Mouse (Mus musculus): ENCODE data around the gene Crebbp. TPM values are rescaled to one million over a fixed set of nuclear protein-coding genes. Genes with fewer than 3 reads are reported as not detected.
"Not testable (repeated sequence)": the region's sequence is repeated elsewhere in the genome, so short reads cannot be mapped to it uniquely, and the experiment has no call there.

The Crebbp gene
- total RNA-seq, 1 experiment from 2014 or later, result 66.2 TPM

- DNase-seq, result no peak
These were observed 60.7 kb downstream of the Crebbp start for GRCm38 (mm10) chr16:4153121-4153520.

DNA sequence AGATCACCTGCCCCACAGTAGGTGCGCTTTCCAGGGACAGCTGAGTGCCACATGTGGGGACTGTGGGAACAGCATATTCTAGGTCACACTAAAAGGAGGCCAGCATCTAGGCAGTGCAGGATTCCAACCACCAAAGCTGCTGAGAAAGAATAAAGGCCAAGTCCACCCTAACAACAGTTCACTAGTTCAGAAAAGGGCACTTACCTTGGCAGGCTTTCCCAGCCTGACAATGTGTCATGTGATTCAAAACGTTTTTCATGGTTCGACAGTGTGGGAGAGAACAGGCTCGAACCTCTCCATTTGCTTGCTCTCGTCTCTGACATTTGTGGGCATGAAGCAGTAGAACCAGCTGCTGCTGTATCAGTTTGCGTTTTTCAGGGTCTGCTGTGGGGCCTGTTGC is 75.3 kb downstream of the Crebbp start:
- no peak for DNase-seq

- no peak for DNase-seq
These were observed 80.0 kb downstream of the Crebbp start for GRCm38 (mm10) chr16:4133754-4134153.

GRCm38 (mm10) chr16:4128894-4129293 is 84.9 kb downstream of the Crebbp start:
- DNase-seq, result no peak

DNA sequence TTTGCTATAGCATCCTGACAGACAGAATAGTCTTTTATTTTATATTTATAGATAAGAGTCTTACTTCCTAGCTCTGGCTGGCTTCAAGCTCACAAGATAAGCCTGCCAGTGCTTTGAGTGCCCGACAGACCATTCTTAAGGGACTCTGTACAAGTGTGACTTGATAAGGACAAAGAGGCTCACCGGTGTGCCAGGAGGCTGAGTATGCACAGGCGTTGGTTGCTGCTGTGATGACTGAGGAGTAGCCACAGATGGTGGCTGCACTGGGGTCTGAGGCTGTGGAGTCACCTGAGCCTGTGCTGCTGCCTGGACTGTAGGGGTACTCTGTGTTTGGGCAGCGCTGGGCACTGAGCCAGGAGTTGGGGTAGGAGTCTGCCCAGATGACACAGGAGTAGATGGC is 96.7 kb downstream of the Crebbp start:
- no peak for DNase-seq

DNA sequence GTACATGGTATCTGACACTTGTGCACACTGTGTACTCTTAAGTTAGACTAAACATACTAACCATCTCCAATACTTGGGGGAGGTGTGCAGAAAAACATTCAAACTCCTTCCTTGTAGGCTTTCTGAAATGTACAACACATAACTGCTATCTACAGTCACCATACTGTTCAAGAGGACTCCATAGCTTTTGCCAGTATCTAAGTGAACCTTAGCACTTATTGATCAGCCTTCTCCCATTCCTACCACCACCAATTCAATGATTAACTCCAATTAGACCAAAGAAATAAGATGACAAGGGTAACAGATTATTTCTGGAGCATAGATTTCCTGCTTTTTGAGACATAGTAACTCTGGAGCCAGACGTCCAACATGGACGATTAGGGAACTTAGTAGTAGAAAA is 113.4 kb downstream of the Crebbp start:
- DNase-seq, result no peak

- DNase-seq, result no peak
These were observed 116.3 kb downstream of the Crebbp start for GRCm38 (mm10) chr16:4097521-4097920.

GRCm38 (mm10) chr16:4096898-4097297 is 116.9 kb downstream of the Crebbp start:
- DNase-seq, result no peak

DNA sequence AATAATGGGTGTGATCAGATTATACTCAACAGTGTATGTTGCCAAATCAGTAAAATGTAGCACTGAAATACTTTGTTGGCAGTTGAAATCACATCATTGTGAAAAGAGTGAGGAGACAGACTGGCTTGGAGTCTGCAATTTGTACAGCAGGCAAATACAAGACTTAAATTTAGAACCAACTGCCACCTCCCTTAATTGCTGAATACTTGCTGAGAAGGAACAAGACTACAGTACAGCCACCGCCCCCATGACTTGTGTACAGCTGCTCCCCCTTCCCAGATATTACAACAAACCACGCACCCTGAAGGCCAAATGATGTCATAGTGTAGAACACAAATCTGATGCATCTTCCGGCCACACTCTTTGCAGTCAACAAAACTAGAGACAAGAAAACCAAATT is 117.7 kb downstream of the Crebbp start:
- no peak for DNase-seq

GRCm38 (mm10) chr16:4087214-4087913 is 126.4 kb downstream of the Crebbp start:
- no peak for DNase-seq

DNA sequence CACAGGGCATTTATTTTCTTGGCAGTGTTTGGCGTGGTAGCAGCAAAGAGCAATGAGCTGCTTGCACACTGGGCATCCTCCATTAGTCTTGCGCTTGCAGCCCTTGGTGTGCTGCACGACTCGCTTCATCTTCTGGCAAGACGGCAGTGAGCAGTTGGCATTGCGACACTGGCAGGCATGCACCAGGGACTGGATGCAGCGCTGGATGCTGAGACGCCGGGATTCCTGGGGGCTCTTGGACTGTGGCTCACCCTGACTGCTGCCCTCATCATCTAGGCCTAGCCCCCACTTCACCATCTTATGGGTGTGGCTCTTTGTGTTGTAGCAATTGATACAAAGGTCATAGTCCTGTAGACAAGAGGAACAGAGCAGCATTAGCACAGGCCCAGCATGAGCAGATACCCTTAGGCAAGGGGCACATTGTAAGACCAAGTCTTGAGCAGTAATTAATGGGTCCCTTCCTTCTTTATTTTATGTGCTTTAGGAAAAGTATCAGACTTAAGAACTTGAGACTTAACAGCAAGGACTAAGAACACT is 127.9 kb downstream of the Crebbp start:
- no peak for DNase-seq

DNA sequence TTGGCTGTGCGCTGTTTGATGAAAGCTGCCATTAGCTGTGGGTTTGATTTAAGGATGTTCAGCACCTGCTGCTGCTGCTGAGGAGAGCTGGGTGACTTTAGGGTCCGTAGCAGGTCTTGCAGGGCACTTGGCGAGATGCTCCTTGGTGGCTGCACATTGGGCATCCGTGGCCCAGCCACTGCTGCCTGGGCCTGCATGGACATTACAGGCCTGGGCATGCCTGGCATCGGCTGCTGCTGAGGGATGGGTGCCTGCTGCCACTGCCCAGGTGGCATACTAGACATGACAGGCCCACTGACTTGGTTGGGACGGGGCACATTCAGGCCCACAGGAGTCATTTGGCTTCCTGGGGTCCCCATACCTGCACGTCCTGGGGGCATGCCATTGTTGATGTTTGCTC is 128.7 kb downstream of the Crebbp start:
- no peak for DNase-seq

- DNase-seq, result not testable (repeated sequence)
These were observed 133.4 kb downstream of the Crebbp start for GRCm38 (mm10) chr16:4080419-4080818.

GRCm38 (mm10) chr16:4079656-4080055 is 134.1 kb downstream of the Crebbp start:
- DNase-seq, result no peak

DNA sequence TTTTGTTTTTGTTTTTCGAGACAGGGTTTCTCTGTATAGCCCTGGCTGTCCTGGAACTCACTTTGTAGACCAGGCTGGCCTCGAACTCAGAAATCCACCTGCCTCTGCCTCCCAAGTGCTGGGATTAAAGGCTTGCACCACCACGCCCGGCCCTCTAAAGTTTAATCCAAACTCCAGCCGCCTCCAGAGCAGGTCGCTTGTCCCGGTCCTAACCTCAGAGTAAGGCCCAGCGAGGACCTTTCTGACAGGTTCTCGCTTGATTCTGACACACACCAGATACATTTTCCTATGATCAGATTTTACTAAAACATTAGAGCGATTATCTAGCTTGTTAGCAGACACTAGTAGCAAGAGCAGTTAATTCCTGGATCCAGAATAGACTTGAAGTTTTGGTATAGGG is 135.5 kb downstream of the Crebbp start:
- not testable (repeated sequence) for DNase-seq

DNA sequence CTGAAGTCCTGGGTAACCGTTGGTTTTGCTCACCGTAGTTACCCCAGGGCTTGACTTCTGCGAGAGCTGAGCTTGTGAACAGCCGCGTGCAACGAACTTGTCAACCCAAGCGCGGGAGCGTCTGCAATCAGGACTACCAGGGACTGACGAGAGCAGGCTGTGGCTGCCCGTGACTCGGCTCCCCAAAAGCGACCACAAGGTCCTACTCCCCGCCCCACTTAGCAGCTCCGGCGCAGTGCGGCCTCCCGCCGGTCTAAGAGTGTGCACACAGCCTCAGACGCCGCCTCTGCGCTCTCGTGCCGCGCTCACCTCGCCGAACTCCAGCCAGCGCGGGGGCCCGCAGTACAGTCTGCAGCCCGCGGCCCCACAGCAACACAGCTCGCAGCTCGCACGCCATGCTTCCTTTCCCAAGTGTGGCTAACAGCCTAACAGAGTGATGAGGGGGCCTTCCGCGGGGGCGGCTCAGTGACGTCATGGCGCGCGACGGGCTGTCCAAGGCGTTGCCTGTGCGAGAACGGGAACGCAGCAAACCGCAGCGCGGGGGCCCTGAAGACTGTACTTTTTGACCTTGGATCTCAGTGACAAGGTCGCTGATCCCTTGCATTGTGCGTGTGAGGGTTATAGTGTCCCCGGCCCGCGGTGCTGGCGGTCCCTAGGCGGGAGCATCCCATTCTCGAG is 136.3 kb downstream of the Crebbp start, which contains the start of gene Trap1:
Gene Trap1 (minus strand): TSS at position 444 of the 678 bp plus-strand sequence.
- peak; percentile 96 for DNase-seq

DNA sequence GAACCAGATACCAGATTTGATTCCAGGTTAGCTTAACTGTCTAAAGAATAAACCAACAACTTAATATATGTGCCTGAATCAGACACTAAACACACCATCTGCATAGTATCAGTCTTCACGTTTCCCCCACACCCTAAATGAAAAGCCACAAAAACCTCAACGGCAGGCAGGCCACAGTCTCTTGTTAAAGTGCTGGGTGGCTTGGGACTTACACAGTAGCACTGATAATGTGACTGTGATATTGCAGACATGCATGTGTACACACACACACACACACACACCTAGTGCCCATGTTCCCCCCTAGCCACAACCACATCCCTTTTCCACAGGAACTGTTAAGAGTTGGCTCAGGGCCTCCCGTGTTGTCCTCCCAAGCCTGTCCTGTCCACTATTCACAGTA is 139.0 kb downstream of the Crebbp start:
- no peak for DNase-seq

DNA sequence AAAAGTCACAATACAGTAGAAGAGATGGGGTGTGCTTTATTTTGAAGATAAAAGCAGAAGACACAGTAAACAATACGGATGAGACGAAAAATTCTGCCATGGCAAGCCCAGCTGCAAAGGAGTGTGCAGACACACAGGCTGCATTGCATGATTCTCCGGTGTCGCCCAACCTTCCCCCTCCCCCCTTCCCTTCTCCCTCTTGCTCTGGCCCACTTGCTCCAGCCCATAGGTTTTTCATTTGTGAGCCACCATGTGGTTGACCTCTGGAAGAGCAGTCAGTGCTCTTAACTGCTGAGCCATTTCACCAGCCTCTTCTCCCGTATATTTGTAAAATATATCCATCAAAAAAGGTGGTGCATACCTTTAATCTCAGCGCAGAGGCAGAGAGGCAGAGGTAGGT is 139.5 kb downstream of the Crebbp start:
- no peak for DNase-seq

DNA sequence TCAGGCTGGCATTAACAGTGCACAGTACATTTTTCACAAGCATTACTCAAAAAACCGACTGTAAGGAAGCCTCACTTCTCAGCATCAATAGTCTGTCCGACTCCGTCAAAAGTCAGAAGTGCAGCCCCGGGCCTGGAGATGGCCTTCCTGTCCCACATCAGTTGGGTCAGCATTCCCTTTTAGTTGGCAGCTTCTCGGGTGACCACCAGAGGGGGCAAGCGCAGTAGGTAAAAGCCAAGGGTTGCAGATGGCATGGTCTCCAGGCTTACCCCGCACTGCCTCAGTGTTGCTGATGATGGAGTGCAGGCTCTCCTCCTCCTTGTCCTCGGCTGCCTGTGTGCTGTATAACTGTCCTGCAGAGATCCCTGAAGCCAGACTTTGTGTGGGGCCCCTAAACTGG is 145.2 kb downstream of the Crebbp start:
- DNase-seq, result peak; percentile 56

DNA sequence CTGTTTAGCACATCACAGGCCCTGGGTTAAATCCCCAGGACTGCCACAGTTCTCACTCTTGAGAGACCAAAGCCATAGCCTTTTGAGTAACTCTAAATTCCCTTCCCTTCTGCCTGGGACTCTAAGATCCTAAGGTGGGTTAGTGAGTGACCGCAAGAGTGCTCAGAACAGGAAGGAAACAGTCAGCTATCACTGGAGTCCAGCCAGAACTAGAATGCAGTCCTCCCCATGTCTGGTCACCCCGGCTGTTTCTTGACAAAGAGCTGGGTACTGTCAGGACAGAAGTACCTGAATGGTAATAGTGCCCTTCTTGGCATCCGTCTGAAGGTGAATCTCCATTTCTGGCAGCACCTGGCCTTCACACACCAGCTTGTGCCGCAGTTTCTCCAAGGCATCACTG is 148.9 kb downstream of the Crebbp start:
- DNase-seq, result no peak

- DNase-seq, result no peak
These were observed 160.0 kb downstream of the Crebbp start for GRCm38 (mm10) chr16:4053811-4054210.

DNA sequence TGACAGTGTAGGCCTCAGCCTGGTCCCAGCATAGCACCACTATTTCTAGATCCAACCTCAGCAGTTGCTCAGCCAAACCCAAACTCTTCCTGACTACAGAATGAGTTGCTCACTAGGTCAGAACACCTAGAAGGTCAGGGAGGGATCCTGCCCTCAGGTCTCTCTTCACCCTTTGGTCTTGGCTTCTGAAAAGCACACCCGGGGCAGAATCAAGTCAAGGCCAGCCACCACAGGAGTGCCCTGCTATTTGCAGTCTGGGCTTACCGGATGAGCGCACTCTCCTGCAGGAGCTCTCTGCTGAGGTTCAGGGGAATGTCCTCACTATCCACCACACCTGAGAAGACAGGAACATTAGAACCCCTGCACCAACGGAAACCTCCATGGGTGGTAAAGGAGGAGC is 161.2 kb downstream of the Crebbp start:
- no peak for DNase-seq

DNA sequence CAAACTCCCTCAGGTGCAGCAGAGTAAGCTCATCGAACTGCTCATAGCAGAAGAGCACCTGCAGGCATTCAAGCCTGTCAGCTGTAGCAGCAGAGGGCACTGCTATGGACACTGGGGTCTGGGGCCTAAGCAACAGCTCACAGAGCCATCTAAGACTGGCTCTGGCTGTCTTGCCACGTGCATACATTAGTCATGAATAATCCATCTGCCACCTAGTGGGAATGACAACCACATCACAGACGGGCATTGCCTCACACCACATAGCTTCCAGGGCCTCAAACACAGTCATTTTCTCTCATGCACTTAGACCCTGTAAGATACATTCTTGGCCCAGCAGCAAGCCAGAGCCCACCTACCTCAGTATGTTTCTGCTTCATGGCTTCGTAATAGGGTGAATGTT is 168.3 kb downstream of the Crebbp start:
- no peak for DNase-seq

DNA sequence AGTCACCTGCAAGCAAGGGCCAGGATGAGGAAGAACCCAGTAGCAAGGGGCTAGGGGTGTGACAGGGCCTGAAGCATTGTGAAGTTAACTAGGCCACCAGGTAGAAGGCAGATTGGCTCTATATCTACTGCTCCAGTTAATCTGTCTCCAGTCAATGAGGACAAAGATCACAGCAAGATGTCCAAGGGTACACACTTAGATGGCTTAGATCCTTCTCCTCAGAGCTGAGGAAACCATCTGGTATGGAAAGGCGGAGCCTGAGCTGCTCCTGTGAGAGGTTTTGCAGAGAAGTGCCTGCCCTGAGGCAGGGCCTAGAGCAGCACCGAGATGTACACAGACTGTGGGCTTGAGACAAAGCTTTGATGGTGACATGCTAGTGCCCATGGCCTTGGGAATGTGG is 169.7 kb downstream of the Crebbp start:
- peak; percentile 14 for DNase-seq
